Mouse (Mus musculus): ENCODE results near the gene Fbxo45. TPM values are rescaled to one million over a fixed set of nuclear protein-coding genes. Genes with fewer than 3 reads are reported as not detected.

Fbxo45 gene
- 1.0 and 1.3 TPM in 2 replicates for polyA plus RNA-seq (2012; rRNA removed; ENCODE audit: low replicate concordance)

DNA sequence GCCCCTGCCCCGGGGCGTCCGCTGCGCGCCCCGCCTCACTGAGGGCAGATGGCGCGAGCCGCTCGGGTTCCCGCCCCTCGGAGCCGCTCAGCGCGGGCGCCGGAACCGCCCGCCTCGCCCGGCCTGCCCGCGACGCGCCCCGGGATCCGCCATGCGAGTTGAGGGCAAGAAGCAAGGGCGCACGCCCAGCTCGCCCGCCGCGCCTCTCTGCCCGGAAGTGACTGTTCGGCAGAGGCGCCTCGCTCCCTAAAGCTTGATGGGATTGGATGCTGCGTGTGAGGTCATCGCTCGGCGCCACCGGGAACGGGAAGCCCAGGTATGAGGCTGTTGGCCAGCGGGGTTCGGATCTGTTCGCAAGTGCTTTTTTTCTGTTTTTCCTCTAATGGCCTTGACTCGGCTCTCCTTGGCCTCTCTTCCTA is at the start of gene Fbxo45, which contains the start of gene Wdr53:
Fbxo45 (minus strand) TSS at position 207 of the 419 bp plus-strand sequence.
Wdr53 (plus strand) TSS at position 276 of the 419 bp plus-strand sequence.

DNA sequence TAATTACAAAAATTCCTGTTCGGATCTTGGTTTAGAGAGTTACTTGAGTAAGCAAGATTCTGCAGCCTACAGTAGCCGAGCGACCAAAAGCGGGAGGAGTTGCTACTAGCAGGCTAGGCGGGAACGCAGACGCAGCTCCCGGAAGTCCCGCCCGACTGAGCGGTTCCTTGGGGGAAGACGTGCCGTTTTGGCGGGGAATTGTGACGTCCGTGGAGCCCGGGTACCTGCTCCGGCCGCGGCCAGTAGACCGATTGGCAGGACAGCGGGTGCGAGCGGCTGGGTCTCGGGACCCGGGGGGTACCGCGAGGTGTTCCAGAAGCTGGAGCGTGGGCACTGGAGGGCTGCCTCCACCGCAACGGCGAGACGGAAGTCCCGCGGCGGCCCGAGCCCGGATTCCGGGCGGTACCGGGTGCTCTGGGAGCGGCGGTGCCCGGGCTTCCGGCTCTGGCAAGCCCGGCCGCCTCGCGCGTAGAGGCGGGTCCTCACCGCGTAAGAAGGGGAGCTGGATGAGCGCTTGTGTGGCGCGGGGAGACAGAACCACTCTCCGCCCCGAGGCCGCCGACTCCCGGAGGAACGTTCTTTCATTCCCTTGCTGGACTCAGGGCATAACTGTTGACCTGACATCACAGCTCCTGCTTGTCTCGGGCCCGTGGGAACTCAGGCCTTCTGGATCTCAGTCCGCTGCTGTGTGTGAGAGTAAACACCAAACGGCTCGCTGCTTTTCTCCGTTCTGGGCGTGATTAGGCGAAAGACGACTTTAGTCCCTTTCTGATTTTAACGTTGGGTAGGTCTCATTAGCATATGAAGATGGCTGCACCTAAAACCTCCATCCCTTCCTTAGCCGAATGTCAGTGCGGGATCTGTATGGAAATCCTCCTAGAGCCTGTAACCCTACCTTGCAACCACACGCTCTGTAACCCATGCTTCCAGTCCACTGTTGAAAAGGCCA is 30.6 kb upstream of the Fbxo45 start, which contains the start of gene Rnf168:
Rnf168 (plus strand) TSS at position 152 of the 949 bp plus-strand sequence.

GRCm38 (mm10) chr16:32271291-32271690 is 24.3 kb upstream of the Fbxo45 start, which contains the start of gene Smco1:
Gene Smco1 (plus strand): TSS chr16:32271468.

Other genes with a start within 250 kb of the Fbxo45 start
- 0.89 and 1.3 TPM in 2 replicates for gene Senp5, start 243.9 kb downstream of the Fbxo45 start, polyA plus RNA-seq (2012; rRNA removed; ENCODE audit: low replicate concordance)
- gene Pak2, start 167.8 kb downstream of the Fbxo45 start, polyA plus RNA-seq (2012; rRNA removed; ENCODE audit: low replicate concordance): 7.6 and 10.4 TPM in 2 replicates
- 48.1 and 53.2 TPM in 2 replicates for gene Pigx, start 147.4 kb downstream of the Fbxo45 start, polyA plus RNA-seq (2012; rRNA removed; ENCODE audit: low replicate concordance)
- gene Cep19, start 147.4 kb downstream of the Fbxo45 start, polyA plus RNA-seq (2012; rRNA removed; ENCODE audit: low replicate concordance): 17.2 and 29.4 TPM in 2 replicates
- 6.1 and 6.8 TPM in 2 replicates for gene Nrros, start 81.6 kb downstream of the Fbxo45 start, polyA plus RNA-seq (2012; rRNA removed; ENCODE audit: low replicate concordance)
- not detected in 2 replicates for gene Bex6, start 67.3 kb downstream of the Fbxo45 start, polyA plus RNA-seq (2012; rRNA removed; ENCODE audit: low replicate concordance)
- 0.55 and 0.72 TPM in 2 replicates for gene Wdr53, start 69 bp upstream of the Fbxo45 start, polyA plus RNA-seq (2012; rRNA removed; ENCODE audit: low replicate concordance)
- not detected in 2 replicates for gene Smco1, start 24.3 kb upstream of the Fbxo45 start, polyA plus RNA-seq (2012; rRNA removed; ENCODE audit: low replicate concordance)
- 3.2 and 3.9 TPM in 2 replicates for gene Rnf168, start 30.3 kb upstream of the Fbxo45 start, polyA plus RNA-seq (2012; rRNA removed; ENCODE audit: low replicate concordance)
- 0.50 and 2.0 TPM in 2 replicates for gene Ubxn7, start 85.1 kb upstream of the Fbxo45 start, polyA plus RNA-seq (2012; rRNA removed; ENCODE audit: low replicate concordance)
- gene Tm4sf19, start 153.3 kb upstream of the Fbxo45 start, polyA plus RNA-seq (2012; rRNA removed; ENCODE audit: low replicate concordance): 0.59 TPM in 1 of 2 replicates, not detected in the other
- 0.39 and 2.7 TPM in 2 replicates for gene Tctex1d2, start 172.5 kb upstream of the Fbxo45 start, polyA plus RNA-seq (2012; rRNA removed; ENCODE audit: low replicate concordance)
- gene Pcyt1a, start 183.8 kb upstream of the Fbxo45 start, polyA plus RNA-seq (2012; rRNA removed; ENCODE audit: low replicate concordance): 43.6 and 55.6 TPM in 2 replicates
- gene Slc51a, start 240.7 kb upstream of the Fbxo45 start, polyA plus RNA-seq (2012; rRNA removed; ENCODE audit: low replicate concordance): 143 and 387 TPM in 2 replicates
- 0.81 and 1.1 TPM in 2 replicates for gene Zdhhc19, start 249.1 kb upstream of the Fbxo45 start, polyA plus RNA-seq (2012; rRNA removed; ENCODE audit: low replicate concordance)

All from duodenum, adult 2 months (tissue).